Mouse (Mus musculus) liver, embryonic 14.5 days (tissue): ENCODE results near the gene Lmntd2.

Experiments
- CTCF ChIP-seq: IDR thresholded peaks from 2 replicates; pipeline ENCODE4 v1.5.1; 2016; ENCODE audit warnings: antibody characterized with exemption, low read depth, control low read depth
- EP300 ChIP-seq: IDR thresholded peaks from 2 replicates; pipeline ENCODE4 v1.6.1; 2016; ENCODE audit warnings: antibody characterized with exemption, low read depth

GRCm38 (mm10) chr7:141227796-141228195 is 13.9 kb upstream of the Lmntd2 start:
- TF ChIP-seq CTCF (no peak), EP300 (no peak)
